Mouse (Mus musculus) fibroblast of lung, adult 2 months (primary cell): Measurements from ENCODE around the gene Itga8.
A peak's percentile ranks its signal among the peaks of the same experiment; 100 is the strongest.

Source experiments
- DNase-seq: peaks from one replicate; pipeline ENCODE4 v3.0.0-alpha.2; 2011; ENCODE audit warnings: low read depth

Itga8 gene

DNA sequence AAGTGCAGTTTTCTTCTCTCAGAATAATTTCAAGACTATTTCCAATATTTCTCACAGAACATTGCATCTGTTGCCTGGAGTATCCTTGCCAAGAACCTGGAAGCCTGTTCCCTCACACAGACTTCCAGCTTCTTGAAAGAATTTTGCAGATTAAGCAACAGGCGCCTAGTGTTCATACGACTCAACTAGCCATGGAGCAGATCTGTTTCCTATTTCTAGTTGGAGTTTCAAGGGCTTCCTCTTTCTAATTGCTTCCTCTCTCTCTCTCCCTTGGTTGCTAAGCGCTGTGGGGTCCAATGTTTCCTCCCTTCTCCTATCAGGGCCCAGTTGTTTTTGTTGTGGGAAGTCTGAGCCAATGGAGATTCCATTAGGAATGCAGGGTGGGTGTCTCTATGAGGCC is 7.7 kb downstream of the Itga8 start:
- DNase-seq, result no peak

DNA sequence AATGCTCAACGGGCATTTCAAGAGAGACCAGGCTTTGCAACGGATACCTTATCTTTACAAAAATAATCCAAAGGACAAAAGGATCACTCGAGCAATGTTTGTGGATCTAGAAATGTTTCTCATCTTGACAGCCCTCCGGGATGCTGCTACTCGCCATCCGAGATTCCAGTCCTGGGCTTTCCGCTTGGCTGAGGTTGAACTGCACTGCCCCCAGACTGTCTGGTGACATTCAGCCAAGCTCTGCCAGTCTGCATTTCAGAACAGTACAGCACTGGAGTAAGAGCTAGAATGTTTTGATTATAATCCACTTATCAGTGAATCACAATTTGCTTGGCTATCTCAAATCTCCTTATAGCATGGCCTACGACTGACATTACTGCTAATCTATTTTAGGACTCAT is 8.3 kb downstream of the Itga8 start:
- DNase-seq, result no peak

GRCm38 (mm10) chr2:12292023-12292820 is 9.5 kb downstream of the Itga8 start:
- no peak for DNase-seq

- DNase-seq, result no peak
Observed at GRCm38 (mm10) chr2:12290235-12290634, 11.5 kb downstream of the Itga8 start.

- no peak for DNase-seq
Observed at GRCm38 (mm10) chr2:12287831-12288230, 13.9 kb downstream of the Itga8 start.

DNA sequence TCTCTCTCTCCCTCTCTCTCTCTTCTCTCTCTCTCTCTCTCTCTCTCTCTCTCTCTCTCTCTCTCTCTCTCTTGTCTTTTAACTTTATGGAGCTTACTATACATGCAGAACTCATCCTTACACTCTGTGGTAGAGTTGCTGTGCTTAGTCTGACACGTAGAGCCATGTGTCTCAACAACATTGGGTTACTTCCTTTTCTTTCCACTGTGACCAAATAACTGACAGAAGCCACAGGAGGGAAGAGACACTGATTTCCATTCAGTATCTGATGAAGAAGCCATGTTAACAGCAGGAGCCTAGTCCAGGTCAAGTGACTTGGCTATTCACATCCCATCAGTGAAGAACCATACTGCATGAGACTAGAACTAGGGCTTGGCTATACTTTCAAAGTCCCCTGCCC is 21.1 kb downstream of the Itga8 start:
- no peak for DNase-seq

GRCm38 (mm10) chr2:12279070-12279612 is 22.6 kb downstream of the Itga8 start:
- DNase-seq, result no peak

DNA sequence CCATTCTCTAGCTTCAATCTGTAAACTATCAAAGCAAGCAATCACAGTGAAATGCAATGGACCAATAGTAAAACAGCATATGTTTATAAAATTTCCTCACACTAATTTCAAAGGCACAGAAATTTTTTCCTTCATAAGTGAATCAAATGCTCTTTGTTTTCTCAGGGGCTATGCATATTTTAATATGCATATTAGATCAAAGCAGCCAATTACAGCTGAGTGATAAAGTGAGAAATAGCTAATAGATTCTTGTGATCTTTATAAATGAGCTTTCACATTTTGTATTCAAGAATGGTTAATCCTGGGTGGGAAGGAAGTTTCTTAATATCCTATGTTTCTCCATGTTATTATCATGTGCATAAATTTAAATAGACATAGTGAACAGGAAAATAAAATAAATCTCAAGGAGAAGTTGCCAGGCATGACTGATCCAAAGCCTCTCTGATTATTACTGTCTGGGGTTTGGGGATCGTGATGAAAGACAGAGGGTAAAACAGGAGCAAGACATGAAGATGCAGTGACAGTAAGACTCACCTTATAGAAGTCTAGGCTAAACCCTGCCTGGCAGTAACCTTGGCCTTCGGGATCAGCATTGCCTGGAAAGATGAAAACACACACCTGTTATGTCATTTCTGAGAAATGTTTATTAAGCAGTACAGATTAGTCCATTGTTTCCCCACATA is 44.9 kb downstream of the Itga8 start:
- no peak for DNase-seq

GRCm38 (mm10) chr2:12255901-12256300 is 45.8 kb downstream of the Itga8 start:
- peak; percentile 49 for DNase-seq

DNA sequence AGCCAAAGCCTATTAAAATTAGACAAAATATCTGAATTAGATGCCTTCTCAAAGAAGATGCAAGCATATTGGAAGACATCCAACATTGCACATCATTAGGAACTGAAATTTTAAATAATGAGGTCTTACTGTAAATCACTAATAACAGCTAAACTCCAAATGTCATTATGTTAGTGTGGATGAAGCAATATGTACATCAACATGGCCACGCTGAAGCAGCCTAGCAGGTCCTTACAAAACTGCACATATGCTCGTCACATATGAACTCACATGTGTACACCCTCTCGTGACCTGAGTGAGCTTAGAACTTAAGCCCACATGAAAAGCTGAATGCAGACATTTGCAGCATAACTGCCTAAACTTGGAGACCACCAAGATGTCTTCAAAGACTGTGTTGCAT is 66.4 kb downstream of the Itga8 start:
- DNase-seq, result no peak

DNA sequence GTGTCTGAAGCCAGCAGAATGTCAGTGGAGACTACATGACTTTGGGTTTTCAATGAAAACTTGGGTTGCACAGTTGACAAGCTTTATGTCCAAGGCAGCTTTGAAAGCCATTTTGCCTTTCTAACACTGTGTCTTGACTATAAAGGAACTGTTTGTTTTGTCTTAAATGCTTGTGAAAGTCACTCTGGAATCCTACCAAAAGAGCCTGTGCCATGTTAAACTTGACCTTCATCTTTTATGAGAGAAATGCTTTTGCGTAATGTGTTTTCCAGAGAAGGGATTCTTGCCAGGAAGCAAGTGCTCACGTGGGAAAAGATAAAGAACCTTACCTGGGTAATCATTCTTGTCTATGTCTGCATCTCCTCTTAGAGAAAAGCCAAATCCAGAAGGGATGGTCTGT is 72.0 kb downstream of the Itga8 start:
- DNase-seq, result peak; percentile 33

DNA sequence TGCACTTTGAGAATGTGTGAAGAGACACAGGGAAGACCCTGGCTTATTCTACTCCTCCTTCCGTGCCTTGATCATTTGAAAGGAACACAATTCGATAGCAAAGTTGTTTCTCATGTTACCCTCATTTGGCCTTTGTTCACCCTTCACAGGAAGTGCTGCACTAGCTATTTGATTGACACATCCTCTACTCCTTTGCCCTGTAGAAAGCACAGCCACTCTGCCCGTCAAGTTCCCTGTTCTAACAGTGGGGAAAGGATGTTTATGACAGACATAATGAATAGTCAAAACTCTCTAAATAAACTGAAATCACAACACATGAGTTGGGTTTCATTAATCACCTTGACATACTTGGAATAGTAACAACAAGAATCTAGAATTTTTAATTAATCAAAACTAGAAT is 73.4 kb downstream of the Itga8 start:
- no peak for DNase-seq

- no peak for DNase-seq
Observed at GRCm38 (mm10) chr2:12227243-12227642, 74.5 kb downstream of the Itga8 start.

DNA sequence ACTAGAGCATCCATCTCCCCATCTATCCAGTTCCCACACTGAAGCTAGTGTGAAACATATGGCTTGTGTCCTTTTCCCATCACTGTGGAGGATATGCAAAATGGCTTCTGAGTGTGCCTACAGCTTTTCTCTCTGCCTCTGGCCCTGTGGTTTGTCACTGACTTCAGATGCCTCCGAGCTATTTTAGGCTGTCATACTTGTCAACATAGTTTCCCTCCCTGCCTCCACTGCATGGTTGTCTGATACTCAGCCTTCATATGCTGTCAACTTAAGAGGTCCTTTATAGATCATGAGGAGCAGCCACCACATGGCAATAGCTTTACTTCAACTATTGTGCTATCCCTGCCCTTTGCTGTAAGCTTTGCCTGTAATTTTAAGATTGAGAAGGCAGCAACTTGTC is 75.4 kb downstream of the Itga8 start:
- DNase-seq, result no peak

DNA sequence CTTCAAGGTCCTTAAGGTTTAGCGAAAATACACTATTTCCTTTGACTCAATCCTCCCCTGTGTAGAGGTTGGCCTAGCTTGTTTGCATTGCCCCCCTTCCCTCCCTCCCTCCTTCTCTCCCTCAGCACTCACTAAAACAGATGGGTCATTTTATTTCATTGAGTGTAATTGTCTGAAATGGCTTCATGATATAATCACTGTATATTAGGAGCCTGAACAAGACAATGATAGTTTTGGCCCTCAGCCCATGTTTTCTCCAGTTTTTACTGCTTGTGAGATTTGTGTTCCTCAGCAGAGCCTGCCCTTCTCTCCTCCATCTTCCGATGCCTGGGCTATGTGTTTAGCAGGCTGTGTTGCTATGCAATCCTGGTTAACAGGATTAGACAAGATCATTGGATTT is 80.1 kb downstream of the Itga8 start:
- no peak for DNase-seq

- DNase-seq, result no peak
Observed at GRCm38 (mm10) chr2:12213464-12213790, 88.3 kb downstream of the Itga8 start.

DNA sequence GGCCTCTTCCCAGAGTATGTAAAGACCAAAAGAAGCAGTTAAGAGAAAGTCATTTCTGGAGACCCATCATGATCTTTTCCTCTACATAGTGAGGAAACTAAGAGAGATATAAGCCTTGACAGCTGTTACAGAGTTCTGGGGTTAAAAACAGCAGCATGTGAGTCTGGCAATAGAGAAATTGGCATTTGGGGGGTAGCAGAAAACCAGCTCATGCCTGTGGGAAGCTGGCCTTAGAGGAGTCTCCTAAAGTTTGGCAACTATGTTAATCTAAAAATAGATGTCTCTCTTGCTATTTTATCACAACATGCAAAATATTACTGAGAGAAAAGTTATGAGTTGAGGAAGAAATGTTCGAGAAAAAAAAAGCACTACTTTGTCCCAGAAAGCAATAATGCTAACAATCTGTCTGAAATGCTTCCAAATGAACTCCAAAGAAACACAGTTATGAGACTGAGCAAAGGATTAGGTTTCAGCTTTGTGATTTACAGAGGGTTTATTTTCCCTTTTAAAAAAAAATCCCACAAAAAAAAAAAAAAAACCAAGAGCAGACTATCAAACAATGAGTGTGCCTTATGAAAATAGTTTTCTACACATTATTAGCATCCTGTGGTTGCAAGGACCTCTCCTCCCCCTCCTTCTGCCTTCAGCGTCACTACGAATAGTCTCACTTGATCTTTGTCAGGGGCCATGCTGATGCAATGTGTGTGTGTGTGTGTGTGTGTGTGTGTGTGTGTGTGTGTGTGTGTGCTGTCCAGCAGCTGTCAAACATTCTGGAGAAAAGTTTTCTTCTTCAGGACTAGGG is 88.9 kb downstream of the Itga8 start:
- peak; percentile 62 for DNase-seq

GRCm38 (mm10) chr2:12208142-12208541 is 93.6 kb downstream of the Itga8 start:
- DNase-seq, result no peak

- no peak for DNase-seq
Observed at GRCm38 (mm10) chr2:12206353-12206752, 95.4 kb downstream of the Itga8 start.

- no peak for DNase-seq
Observed at GRCm38 (mm10) chr2:12205875-12206274, 95.8 kb downstream of the Itga8 start.

DNA sequence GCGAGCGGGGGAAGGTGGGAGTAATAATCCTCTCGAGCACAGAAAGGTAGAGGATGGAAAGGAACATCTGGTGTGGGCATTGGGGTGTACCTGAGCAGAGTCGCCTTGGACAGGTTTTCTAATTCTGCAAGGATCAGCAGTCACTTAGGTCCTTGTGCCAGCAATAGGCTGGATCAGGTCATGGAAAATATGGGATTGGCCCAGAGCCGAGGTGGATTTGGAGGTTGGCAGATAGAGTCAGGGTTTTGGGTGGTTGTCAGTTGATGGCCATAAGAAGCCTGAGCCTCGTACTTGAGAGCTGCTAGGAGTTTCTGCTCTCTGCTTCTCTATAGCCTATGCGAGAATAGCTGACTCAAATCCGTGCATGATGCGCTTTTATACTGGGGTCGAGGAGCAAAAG is 98.5 kb downstream of the Itga8 start:
- no peak for DNase-seq

- peak; percentile 33 for DNase-seq
Observed at GRCm38 (mm10) chr2:12198699-12199098, 103.0 kb downstream of the Itga8 start.

GRCm38 (mm10) chr2:12198214-12198613 is 103.5 kb downstream of the Itga8 start:
- DNase-seq, result no peak
